Mouse (Mus musculus): ENCODE results near the gene Acot7. TPM values are rescaled to one million over a fixed set of nuclear protein-coding genes. Genes with fewer than 3 reads are reported as not detected.

The Acot7 gene
- polyA plus RNA-seq, 1 experiment from 2014 or later: 51.1 TPM

DNA sequence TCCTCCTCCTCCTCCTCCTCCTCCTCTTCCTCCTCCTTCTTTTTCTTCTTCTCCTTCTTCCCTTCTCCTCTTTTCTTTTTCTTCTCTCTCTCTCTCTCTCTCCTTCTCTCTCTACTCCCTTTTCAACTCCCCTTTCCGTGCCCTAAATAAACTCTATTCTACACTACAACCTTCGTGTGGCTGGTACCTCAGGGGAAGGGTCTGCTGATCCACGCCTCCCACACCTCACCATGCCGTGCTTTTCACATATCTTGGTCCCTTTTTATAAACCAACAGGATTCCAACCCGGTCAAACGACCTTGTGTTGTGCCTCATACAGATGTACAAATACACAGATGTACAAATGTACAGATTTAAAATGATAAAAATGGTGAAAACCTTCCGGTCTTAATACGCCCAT, 118.4 kb downstream of the Acot7 start:
- WGBS: 6% methylated on average over 8 of the region's 8 CpGs

DNA sequence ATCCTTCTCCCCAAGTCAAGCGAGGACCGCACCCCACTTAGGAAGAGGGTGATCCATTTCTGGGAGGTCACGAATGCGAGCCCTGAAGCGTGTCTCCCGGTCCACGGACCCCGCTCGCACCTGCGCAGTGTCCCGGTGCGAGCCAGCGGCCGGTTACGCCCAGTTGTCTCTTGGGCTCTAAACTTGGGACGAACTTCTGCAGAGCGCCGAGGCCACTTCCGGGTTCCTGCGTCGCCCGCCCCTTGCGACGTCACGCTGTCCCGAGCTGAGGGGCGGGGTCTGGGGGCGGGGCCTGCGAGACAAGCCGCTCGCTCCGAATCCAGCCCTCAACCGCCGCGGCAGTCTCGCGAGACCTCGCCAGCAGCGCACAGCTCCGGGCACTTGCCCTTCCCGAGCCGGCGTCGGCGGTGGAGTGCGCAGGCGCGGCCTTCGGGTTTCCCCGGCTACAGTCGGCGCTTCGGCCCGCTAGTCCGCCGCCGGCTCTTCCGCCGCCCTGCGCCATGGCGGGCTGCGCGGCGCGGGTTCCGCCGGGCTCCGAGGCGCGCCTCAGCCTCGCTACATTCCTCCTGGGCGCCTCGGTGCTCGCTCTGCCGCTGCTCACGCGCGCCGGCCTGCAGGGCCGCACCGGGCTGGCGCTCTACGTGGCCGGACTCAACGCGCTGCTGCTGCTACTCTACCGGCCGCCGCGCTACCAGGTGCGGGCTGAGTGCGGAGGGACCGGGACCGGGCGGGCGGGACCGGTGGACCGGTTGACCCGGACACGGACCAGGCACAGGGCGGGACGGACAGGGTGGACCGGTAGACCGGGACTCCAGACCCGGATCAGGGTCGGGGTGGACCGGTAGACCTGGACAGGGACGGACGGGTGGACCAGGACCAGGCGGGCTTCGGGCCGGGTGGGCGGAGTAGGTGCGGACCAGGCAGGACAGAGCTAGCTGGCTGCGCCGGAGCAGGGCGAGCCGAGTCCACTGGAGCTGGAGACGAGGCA, 119.2 kb downstream of the Acot7 start, which contains the start of gene Icmt:
TSS of gene Icmt (plus strand) at position 354 of the 988 bp plus-strand sequence.
- no peaks in the 10 kb centered on the region for H3K9me3 ChIP-seq (ENCODE audit: control insufficient read depth, low read length)
- WGBS: under 1% methylated on average over 119 of the region's 119 CpGs
- H3K9ac ChIP-seq (ENCODE audit: low read depth, low read length): peak within 1 kb of the TSS; percentile 95
- H3K4me1 ChIP-seq (replicated peaks; ENCODE audit: control insufficient read depth, insufficient read depth, low read length): peaks cover 18% of the 10 kb centered on the region
- peak within 1 kb of the TSS; percentile 96 for H3K4me2 ChIP-seq
- ATAC-seq (replicated peaks; ENCODE audit: low FRiP score): peak; percentile 93
- peaks cover 17% of the 10 kb centered on the region for H3K27me3 ChIP-seq (replicated peaks; ENCODE audit: control insufficient read depth, insufficient read depth, low read length)
- H3K27ac ChIP-seq (ENCODE audit: low read depth, low read length): peak within 1 kb of the TSS; percentile 81
- H3K4me3 ChIP-seq (ENCODE audit: low read depth, low read length): peak within 1 kb of the TSS; percentile 88
- peak; percentile 99 for DNase-seq (ENCODE audit: low spot score)
- H3K36me3 ChIP-seq (ENCODE audit: control insufficient read depth, insufficient read depth, low read length): peaks cover 9% of the 10 kb centered on the region; the same call in 1 of the 2 replicates

More for the DNA sequence above, 118.4 kb downstream of the Acot7 start:
- Histone ChIP-seq H3K9me3 (ENCODE audit: control insufficient read depth, low read length) (no peaks in the 10 kb centered on the region), H3K4me3 (ENCODE audit: low read depth, low read length) (peak overlapping the region; percentile 88), H3K9ac (ENCODE audit: low read depth, low read length) (peak overlapping the region; percentile 62), H3K4me2 (peak overlapping the region; percentile 91), H3K36me3 (ENCODE audit: control insufficient read depth, insufficient read depth, low read length) (peaks cover 7% of the 10 kb centered on the region; the same call in 1 of the 2 replicates), H3K27me3 (replicated peaks; ENCODE audit: control insufficient read depth, insufficient read depth, low read length) (peaks cover 25% of the 10 kb centered on the region), H3K4me1 (replicated peaks; ENCODE audit: control insufficient read depth, insufficient read depth, low read length) (peaks cover 18% of the 10 kb centered on the region), H3K27ac (ENCODE audit: low read depth, low read length) (peak overlapping the region; percentile 81)
- ATAC-seq (replicated peaks; ENCODE audit: low FRiP score) (no peak), DNase-seq (ENCODE audit: low spot score) (no peak)

- Histone ChIP-seq H3K4me2 (peak overlapping the region; percentile 96), H3K9ac (ENCODE audit: low read depth, low read length) (no peak overlapping the region), H3K4me3 (ENCODE audit: low read depth, low read length) (peak overlapping the region; percentile 88; the same call in 1 of the 2 replicates)
Measured at GRCm38 (mm10) chr4:152298836-152299235, 120.9 kb downstream of the Acot7 start.

GRCm38 (mm10) chr4:152300375-152300774, 122.4 kb downstream of the Acot7 start:
- H3K4me2 ChIP-seq: no peak overlapping the region
- ATAC-seq (replicated peaks; ENCODE audit: low FRiP score): no peak
- 89% methylated on average over 8 of the region's 8 CpGs for WGBS
- peaks cover 16% of the 10 kb centered on the region for H3K4me1 ChIP-seq (replicated peaks; ENCODE audit: control insufficient read depth, insufficient read depth, low read length)
- no peak overlapping the region for H3K27ac ChIP-seq (ENCODE audit: low read depth, low read length)
- no peaks in the 10 kb centered on the region for H3K27me3 ChIP-seq (replicated peaks; ENCODE audit: control insufficient read depth, insufficient read depth, low read length)
- no peaks in the 10 kb centered on the region for H3K9me3 ChIP-seq (ENCODE audit: control insufficient read depth, low read length)
- no peak overlapping the region for H3K9ac ChIP-seq (ENCODE audit: low read depth, low read length)
- H3K36me3 ChIP-seq (ENCODE audit: control insufficient read depth, insufficient read depth, low read length): peaks cover 21% of the 10 kb centered on the region
- DNase-seq (ENCODE audit: low spot score): no peak
- H3K4me3 ChIP-seq (ENCODE audit: low read depth, low read length): no peak overlapping the region

More at GRCm38 (mm10) chr4:152298836-152299235, 120.9 kb downstream of the Acot7 start:
- ATAC-seq (replicated peaks; ENCODE audit: low FRiP score) (no peak), DNase-seq (ENCODE audit: low spot score) (no peak)
- peaks cover 18% of the 10 kb centered on the region for H3K4me1 ChIP-seq (replicated peaks; ENCODE audit: control insufficient read depth, insufficient read depth, low read length)
- 83% methylated on average over 14 of the region's 14 CpGs for WGBS
- H3K27me3 ChIP-seq (replicated peaks; ENCODE audit: control insufficient read depth, insufficient read depth, low read length): peaks cover 2% of the 10 kb centered on the region; the same call in 1 of the 2 replicates
- no peaks in the 10 kb centered on the region for H3K9me3 ChIP-seq (ENCODE audit: control insufficient read depth, low read length)
- H3K27ac ChIP-seq (ENCODE audit: low read depth, low read length): no peak overlapping the region
- peaks cover 15% of the 10 kb centered on the region for H3K36me3 ChIP-seq (ENCODE audit: control insufficient read depth, insufficient read depth, low read length)

GRCm38 (mm10) chr4:152302012-152302411, 124.1 kb downstream of the Acot7 start:
- H3K9me3 ChIP-seq (ENCODE audit: control insufficient read depth, low read length): no peaks in the 10 kb centered on the region
- H3K27me3 ChIP-seq (replicated peaks; ENCODE audit: control insufficient read depth, insufficient read depth, low read length): no peaks in the 10 kb centered on the region
- DNase-seq (ENCODE audit: low spot score) (no peak), ATAC-seq (replicated peaks; ENCODE audit: low FRiP score) (no peak)
- 80% methylated on average over 11 of the region's 11 CpGs for WGBS
- no peak overlapping the region for H3K27ac ChIP-seq (ENCODE audit: low read depth, low read length)
- peaks cover 12% of the 10 kb centered on the region for H3K4me1 ChIP-seq (replicated peaks; ENCODE audit: control insufficient read depth, insufficient read depth, low read length)
- H3K4me2 ChIP-seq: no peak overlapping the region
- H3K36me3 ChIP-seq (ENCODE audit: control insufficient read depth, insufficient read depth, low read length): peaks cover 21% of the 10 kb centered on the region
- no peak overlapping the region for H3K4me3 ChIP-seq (ENCODE audit: low read depth, low read length)
- no peak overlapping the region for H3K9ac ChIP-seq (ENCODE audit: low read depth, low read length)

DNA sequence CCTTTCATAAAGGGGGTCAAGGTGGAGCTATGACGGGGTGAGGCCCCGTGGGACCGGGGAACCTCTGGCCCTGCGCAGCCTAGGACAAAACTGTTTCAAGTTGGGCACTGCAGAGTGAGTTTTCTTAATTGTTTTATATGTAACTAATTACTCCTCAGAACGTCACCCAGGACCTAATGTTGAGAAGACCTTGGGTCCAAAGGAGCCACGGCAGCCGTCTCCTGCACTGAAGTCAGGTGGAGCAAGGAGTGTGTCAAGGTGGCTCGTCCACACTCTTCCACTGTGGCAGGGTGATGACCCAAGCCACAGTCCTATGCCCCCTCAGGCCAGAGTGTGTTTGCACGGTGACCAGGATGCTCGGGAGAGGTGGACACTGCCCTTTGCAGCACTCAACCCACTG, 125.2 kb downstream of the Acot7 start:
- Histone ChIP-seq H3K36me3 (ENCODE audit: control insufficient read depth, insufficient read depth, low read length) (peaks cover 21% of the 10 kb centered on the region), H3K4me3 (ENCODE audit: low read depth, low read length) (no peak overlapping the region), H3K4me1 (replicated peaks; ENCODE audit: control insufficient read depth, insufficient read depth, low read length) (peaks cover 8% of the 10 kb centered on the region), H3K27me3 (replicated peaks; ENCODE audit: control insufficient read depth, insufficient read depth, low read length) (no peaks in the 10 kb centered on the region), H3K27ac (ENCODE audit: low read depth, low read length) (no peak overlapping the region), H3K9me3 (ENCODE audit: control insufficient read depth, low read length) (no peaks in the 10 kb centered on the region), H3K4me2 (no peak overlapping the region), H3K9ac (ENCODE audit: low read depth, low read length) (no peak overlapping the region)
- 90% methylated on average over 10 of the region's 10 CpGs for WGBS
- ATAC-seq (replicated peaks; ENCODE audit: low FRiP score) (no peak), DNase-seq (ENCODE audit: low spot score) (no peak)

DNA sequence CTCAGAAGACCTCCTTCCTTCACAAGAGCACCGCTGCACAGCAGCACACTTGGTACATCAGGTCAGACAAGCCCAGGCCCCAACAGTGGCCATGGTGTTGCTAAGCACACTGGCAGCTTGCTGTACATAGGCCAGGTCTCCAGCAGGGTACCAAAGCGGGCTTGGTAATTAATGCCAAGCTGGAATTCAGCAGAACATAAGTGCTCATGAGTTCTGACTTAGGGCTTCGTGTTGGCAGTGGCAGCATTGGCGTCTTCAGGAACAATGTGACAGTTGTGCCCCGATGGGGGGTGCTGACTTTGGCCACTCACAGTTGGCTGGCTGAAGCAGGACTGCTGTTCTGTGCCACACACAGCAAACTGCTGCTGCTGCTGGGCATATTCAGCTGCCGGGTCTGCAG, 126.8 kb downstream of the Acot7 start:
- Histone ChIP-seq H3K4me1 (replicated peaks; ENCODE audit: control insufficient read depth, insufficient read depth, low read length) (no peaks in the 10 kb centered on the region), H3K36me3 (ENCODE audit: control insufficient read depth, insufficient read depth, low read length) (peaks cover 21% of the 10 kb centered on the region), H3K9me3 (ENCODE audit: control insufficient read depth, low read length) (no peaks in the 10 kb centered on the region), H3K27ac (ENCODE audit: low read depth, low read length) (no peak overlapping the region), H3K9ac (ENCODE audit: low read depth, low read length) (no peak overlapping the region), H3K4me2 (no peak overlapping the region), H3K27me3 (replicated peaks; ENCODE audit: control insufficient read depth, insufficient read depth, low read length) (no peaks in the 10 kb centered on the region; the same call in 1 of the 2 replicates), H3K4me3 (ENCODE audit: low read depth, low read length) (no peak overlapping the region)
- ATAC-seq (replicated peaks; ENCODE audit: low FRiP score) (no peak), DNase-seq (ENCODE audit: low spot score) (no peak)
- 88% methylated on average over 6 of the region's 6 CpGs for WGBS

DNA sequence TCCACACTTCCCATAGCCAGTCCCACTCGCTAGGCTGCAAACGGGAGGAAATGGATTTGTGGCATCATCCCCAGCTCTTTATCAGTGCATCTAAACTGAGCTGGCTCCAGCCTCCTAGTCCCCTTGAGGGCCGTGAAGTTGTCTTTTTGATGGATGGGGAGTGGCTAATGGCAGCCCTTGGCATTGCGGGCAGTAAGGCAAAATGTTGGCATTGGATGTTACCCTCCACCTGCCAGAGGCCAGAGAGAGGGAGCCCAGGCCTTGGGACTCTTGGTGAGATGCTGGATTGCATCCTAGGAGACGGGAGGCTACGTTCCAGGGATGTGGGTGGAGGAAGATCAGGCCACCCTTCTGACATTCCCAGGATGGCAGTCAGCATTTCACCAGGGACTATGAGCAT, 128.1 kb downstream of the Acot7 start:
- no peaks in the 10 kb centered on the region for H3K4me1 ChIP-seq (replicated peaks; ENCODE audit: control insufficient read depth, insufficient read depth, low read length)
- ATAC-seq (replicated peaks; ENCODE audit: low FRiP score) (no peak), DNase-seq (ENCODE audit: low spot score) (no peak)
- no peak overlapping the region for H3K27ac ChIP-seq (ENCODE audit: low read depth, low read length)
- H3K4me3 ChIP-seq (ENCODE audit: low read depth, low read length): no peak overlapping the region
- peaks cover 14% of the 10 kb centered on the region for H3K36me3 ChIP-seq (ENCODE audit: control insufficient read depth, insufficient read depth, low read length)
- peaks cover 7% of the 10 kb centered on the region for H3K27me3 ChIP-seq (replicated peaks; ENCODE audit: control insufficient read depth, insufficient read depth, low read length)
- WGBS: 77% methylated on average over 6 of the region's 6 CpGs
- H3K9me3 ChIP-seq (ENCODE audit: control insufficient read depth, low read length): no peaks in the 10 kb centered on the region
- H3K9ac ChIP-seq (ENCODE audit: low read depth, low read length): no peak overlapping the region
- H3K4me2 ChIP-seq: no peak overlapping the region

Data from liver, embryonic 11.5 days (tissue).